Mouse (Mus musculus) stomach, postnatal 0 days (tissue): ENCODE measurements around the gene Ccdc39. TPM values are rescaled to one million over a fixed set of nuclear protein-coding genes. Genes with fewer than 3 reads are reported as not detected.

Source experiments
- ATAC-seq: fragments of 200-750 bp; cut with Nextera tagmentation; 2 replicates; pipeline ENCODE4 v1.8.0; 2017; ENCODE audit not compliant: low FRiP score, low TSS enrichment
- DNase-seq: peaks from one replicate; pipeline ENCODE4 v3.0.0-alpha.2; 2016; ENCODE audit warnings: low spot score
- H3K27ac ChIP-seq: fragments of 300-500 bp; sonication (generic); replicated peaks from 2 replicates; pipeline ENCODE4 v1.5.1; 2014; ENCODE audit warnings: mild to moderate bottlenecking, control low read depth
- H3K27me3 ChIP-seq: fragments of 300-500 bp; sonication (generic); 2 replicates; pipeline ENCODE4 v1.6.1; 2014; ENCODE audit warnings: low read length; ENCODE audit not compliant: control insufficient read depth, insufficient read depth
- H3K36me3 ChIP-seq: fragments of 300-500 bp; sonication (generic); 2 replicates; pipeline ENCODE4 v1.6.1; 2014; ENCODE audit warnings: low read length, mixed read lengths; ENCODE audit not compliant: control insufficient read depth, insufficient read depth
- H3K4me1 ChIP-seq: fragments of 300-500 bp; sonication (generic); replicated peaks from 2 replicates; pipeline ENCODE4 v1.6.1; 2014; ENCODE audit warnings: antibody characterized with exemption; ENCODE audit not compliant: control insufficient read depth, insufficient read depth
- H3K4me2 ChIP-seq: fragments of 300-500 bp; sonication (generic); replicated peaks from 2 replicates; pipeline ENCODE4 v1.6.1; 2014; ENCODE audit warnings: low read depth, mild to moderate bottlenecking, control low read depth, moderate library complexity
- H3K4me3 ChIP-seq: fragments of 300-500 bp; sonication (generic); 2 replicates; pipeline ENCODE4 v1.5.1; 2014; ENCODE audit warnings: low read depth, low read length, control low read depth
- H3K9ac ChIP-seq: fragments of 300-500 bp; sonication (generic); 2 replicates; pipeline ENCODE4 v1.6.1; 2014; ENCODE audit warnings: mild to moderate bottlenecking, low read length, control low read depth, mixed read lengths
- H3K9me3 ChIP-seq: fragments of 300-500 bp; sonication (generic); 2 replicates; pipeline ENCODE4 v1.6.1; 2016; ENCODE audit warnings: low read length; ENCODE audit not compliant: control insufficient read depth
- CTCF ChIP-seq: IDR thresholded peaks from 2 replicates; pipeline ENCODE4 v1.5.1; 2016; ENCODE audit warnings: antibody characterized with exemption, low read depth, mild to moderate bottlenecking, moderate library complexity
- EP300 ChIP-seq: optimal IDR thresholded peaks from 2 replicates; pipeline ENCODE3; 2016; ENCODE audit warnings: antibody characterized with exemption
- WGBS: fragments of 180-500 bp; shearing (Covaris S2); extraction: QIAGEN DNeasy Blood & Tissue Kit; methylation state at CpG from one replicate; pipeline ENCODE4 v1.1.7; 2014; 5-methylcytosine and 5-hydroxymethylcytosine counted together
- polyA plus RNA-seq: library from polyadenylated mRNA; unstranded; fragments of >200 nt; fragmentation: Nextera tagmentation; extraction: Ambion mirVana; gene quantifications from 2 replicates; pipeline ENCODE4 v1.2.1, GENCODE M21; 2015

The Ccdc39 gene
- polyA plus RNA-seq, 1 experiment from 2014 or later: 0.80 TPM

DNA sequence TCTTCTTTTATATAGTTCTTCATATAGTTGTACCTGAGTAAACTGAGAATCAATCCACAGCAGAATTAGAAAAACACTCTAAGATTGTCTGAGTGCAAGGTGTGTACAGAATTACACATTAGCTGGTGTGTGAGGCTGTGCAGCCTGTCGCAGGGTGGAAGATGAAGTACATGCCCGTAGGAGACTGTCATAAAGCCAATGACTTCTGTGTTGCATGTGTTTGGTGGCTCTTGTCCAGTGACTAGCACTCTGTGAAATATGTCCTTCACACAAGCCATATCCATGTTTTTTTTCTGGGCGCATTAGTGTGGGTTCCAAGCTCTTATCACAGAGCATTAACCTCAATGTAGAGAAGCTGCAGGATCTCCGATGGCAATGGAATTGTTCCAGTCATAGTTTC is 6.7 kb upstream of the Ccdc39 start:
- Histone ChIP-seq H3K4me2 (no peak overlapping the region), H3K27me3 (no peaks in the 10 kb centered on the region), H3K4me1 (no peaks in the 10 kb centered on the region), H3K9me3 (no peaks in the 10 kb centered on the region), H3K4me3 (no peak overlapping the region), H3K27ac (no peak overlapping the region), H3K9ac (no peak overlapping the region), H3K36me3 (no peaks in the 10 kb centered on the region)
- TF ChIP-seq CTCF: no peak
- no peak for TF ChIP-seq EP300
- no peak for ATAC-seq
- WGBS: 82% methylated on average over 4 of the region's 4 CpGs
- DNase-seq: no peak

DNA sequence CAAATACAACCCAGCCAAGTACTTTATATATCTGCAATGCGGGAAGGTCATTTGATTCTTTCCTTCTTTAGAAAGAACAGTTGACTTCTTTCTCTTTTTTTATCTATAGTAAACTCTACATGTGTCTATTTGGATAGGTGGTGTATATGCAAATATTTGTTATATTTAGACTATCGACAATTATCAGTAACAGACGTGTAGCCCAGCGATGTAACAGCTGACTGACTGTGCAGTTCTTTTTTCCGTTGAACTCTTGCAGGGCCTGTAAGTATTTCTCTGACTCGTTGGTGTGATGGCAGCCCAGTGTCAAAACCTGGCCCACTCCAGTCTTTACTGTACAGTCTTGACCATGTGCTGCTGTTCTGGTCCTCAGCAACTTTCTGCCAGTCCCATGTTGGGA is 2.5 kb upstream of the Ccdc39 start:
- no peaks in the 10 kb centered on the region for H3K36me3 ChIP-seq
- no peaks in the 10 kb centered on the region for H3K9me3 ChIP-seq
- no peak for ATAC-seq
- H3K27ac ChIP-seq: no peak overlapping the region
- WGBS: 64% methylated on average over 6 of the region's 6 CpGs
- no peak overlapping the region for H3K4me3 ChIP-seq
- no peak for TF ChIP-seq EP300
- TF ChIP-seq CTCF: no peak
- no peaks in the 10 kb centered on the region for H3K4me1 ChIP-seq
- no peak overlapping the region for H3K9ac ChIP-seq
- no peak for DNase-seq
- no peaks in the 10 kb centered on the region for H3K27me3 ChIP-seq
- no peak overlapping the region for H3K4me2 ChIP-seq

DNA sequence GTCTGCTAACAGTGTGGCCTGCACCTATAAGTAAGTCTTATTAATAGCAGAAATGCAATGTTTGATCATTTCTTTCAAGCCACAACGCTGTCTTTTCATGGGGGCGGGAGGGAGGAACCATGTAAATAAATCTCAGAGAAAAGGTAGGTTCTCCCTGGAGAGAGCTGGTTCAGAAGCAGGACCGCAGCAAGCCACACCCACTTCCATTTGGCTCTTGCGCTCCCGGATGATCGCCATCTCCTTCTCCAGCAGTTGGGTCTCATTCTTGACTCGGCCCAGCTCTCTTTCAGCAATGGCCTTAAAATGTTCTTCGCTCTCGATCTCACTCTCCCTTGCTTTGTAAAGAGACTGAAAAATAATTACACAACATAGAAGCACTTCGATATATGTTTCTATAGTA is 5.2 kb downstream of the Ccdc39 start:
- ATAC-seq (no peak), DNase-seq (peak; percentile 32)
- peak overlapping the region; percentile 45 for H3K4me2 ChIP-seq
- no peaks in the 10 kb centered on the region; the same call in 1 of the 2 replicates for H3K4me1 ChIP-seq
- H3K9ac ChIP-seq: no peak overlapping the region
- H3K4me3 ChIP-seq: peak overlapping the region; percentile 25
- H3K27ac ChIP-seq: no peak overlapping the region
- no peaks in the 10 kb centered on the region for H3K27me3 ChIP-seq
- 32% methylated on average over 10 of the region's 10 CpGs for WGBS
- no peaks in the 10 kb centered on the region for H3K9me3 ChIP-seq
- H3K36me3 ChIP-seq: no peaks in the 10 kb centered on the region
- TF ChIP-seq CTCF (no peak), EP300 (no peak)

- DNase-seq (no peak), ATAC-seq (no peak)
- 81% methylated on average over 13 of the region's 13 CpGs for WGBS
- Histone ChIP-seq H3K9ac (no peak overlapping the region), H3K4me3 (no peak overlapping the region), H3K9me3 (no peaks in the 10 kb centered on the region), H3K4me2 (no peak overlapping the region), H3K27me3 (no peaks in the 10 kb centered on the region), H3K36me3 (no peaks in the 10 kb centered on the region), H3K4me1 (no peaks in the 10 kb centered on the region; the same call in 1 of the 2 replicates), H3K27ac (no peak overlapping the region)
- TF ChIP-seq EP300: no peak
- TF ChIP-seq CTCF: no peak
Observed at GRCm38 (mm10) chr3:33836576-33836975, 7.5 kb downstream of the Ccdc39 start.

GRCm38 (mm10) chr3:33832351-33832750 is 11.8 kb downstream of the Ccdc39 start:
- Histone ChIP-seq H3K4me2 (no peak overlapping the region), H3K36me3 (no peaks in the 10 kb centered on the region), H3K27me3 (no peaks in the 10 kb centered on the region), H3K9ac (no peak overlapping the region), H3K27ac (no peak overlapping the region), H3K4me1 (no peaks in the 10 kb centered on the region), H3K9me3 (no peaks in the 10 kb centered on the region), H3K4me3 (no peak overlapping the region)
- no peak for DNase-seq
- no peak for TF ChIP-seq CTCF
- TF ChIP-seq EP300: no peak
- no peak for ATAC-seq
- WGBS: 77% methylated on average over 10 of the region's 10 CpGs

DNA sequence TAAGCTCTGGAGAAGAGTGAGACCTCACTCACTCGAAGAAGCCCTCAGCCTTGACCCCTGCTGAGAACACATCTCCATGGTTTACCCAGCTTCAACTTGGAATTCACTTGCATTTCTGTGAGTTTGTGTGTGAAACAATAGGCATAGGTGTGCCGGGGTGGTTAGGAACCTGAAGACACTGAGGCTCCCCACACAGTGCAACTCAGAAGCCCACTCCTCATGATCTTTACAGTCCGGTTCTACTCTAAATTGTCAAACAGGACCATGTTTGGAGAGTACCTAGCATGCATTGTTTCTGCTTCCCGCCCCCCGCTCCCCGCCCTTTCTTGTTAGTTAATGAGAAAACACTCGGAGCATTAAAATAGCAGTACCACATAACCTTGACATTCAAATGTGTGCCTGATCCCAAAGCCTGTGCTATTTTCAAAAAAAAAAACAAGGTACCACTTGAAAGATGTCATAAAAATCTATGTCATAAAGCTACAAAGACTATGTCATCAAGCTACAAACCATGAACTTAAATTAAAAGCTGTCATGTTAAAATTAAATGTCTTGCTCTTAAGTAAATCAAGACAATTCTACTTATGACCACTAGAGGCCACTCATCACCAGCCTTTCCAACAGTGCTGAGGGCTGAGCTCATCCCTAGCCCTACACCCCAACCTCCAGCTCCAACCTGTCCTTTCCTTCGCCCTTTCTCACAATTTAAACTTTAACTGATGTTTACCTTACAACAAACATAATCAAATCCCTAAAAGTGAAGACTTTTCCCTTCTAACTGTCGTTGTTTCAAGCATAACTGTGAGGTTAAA is 19.8 kb downstream of the Ccdc39 start:
- ATAC-seq (0 out of 2 replicates have a peak, but pooled peaks have one; percentile 53), DNase-seq (peak; percentile 26)
- Histone ChIP-seq H3K9me3 (no peaks in the 10 kb centered on the region), H3K9ac (no peak overlapping the region), H3K4me3 (no peak overlapping the region), H3K27me3 (no peaks in the 10 kb centered on the region), H3K27ac (no peak overlapping the region), H3K4me2 (no peak overlapping the region), H3K36me3 (no peaks in the 10 kb centered on the region), H3K4me1 (no peaks in the 10 kb centered on the region)
- WGBS: 31% methylated on average over 9 of the region's 9 CpGs
- TF ChIP-seq CTCF (peak; percentile 91), EP300 (no peak)
